Mouse (Mus musculus): ENCODE data around the gene Sfpq. TPM values are rescaled to one million over a fixed set of nuclear protein-coding genes. Genes with fewer than 3 reads are reported as not detected.

Sfpq gene
- polyA plus RNA-seq, 2 experiments = 34.6 to 89.3 TPM

DNA sequence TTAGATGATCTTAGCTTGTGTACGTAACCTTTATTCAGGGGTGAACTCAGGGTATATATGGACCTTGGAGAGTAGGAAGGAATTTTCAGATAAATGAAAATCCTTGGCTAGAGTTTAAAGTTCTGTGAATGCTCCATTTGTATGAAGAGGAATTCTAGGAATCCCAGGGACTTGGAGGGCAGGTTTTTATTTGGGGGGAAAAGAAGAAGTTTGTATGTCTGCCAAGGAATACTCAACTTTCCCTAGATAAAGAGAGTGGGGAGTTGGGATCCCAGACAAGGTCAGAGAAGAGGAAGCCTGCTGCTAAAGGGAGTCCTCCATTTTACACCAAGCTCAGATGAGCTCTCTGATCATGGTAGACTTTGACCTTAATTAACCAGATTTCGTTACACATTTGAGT is 62.0 kb downstream of the Sfpq start:
- TF ChIP-seq EP300 (IDR thresholded peaks at IDR 0.05; ENCODE audit: low read depth) (no peak), CTCF (IDR thresholded peaks at IDR 0.05; ENCODE audit: low read depth) (no peak)
- DNase-seq (ENCODE audit: low read depth in 3 of 3, low spot score in 3 of 3) (no peak), ATAC-seq (ENCODE audit: insufficient read depth) (no peak)
- Histone ChIP-seq H3K4me2 (ENCODE audit: low read depth) (no peak overlapping the region), H3K27me3 (ENCODE audit: control insufficient read depth, insufficient read depth, low read length) (no peaks in the 10 kb centered on the region), H3K36me3 (replicated peaks; ENCODE audit: control insufficient read depth, insufficient read depth, low read depth) (no peaks in the 10 kb centered on the region), H3K4me3 (ENCODE audit: insufficient read depth in 1 of 2, low read depth in 2 of 2, low read length in 2 of 2) (no peak overlapping the region), H3K4me1 (replicated peaks; ENCODE audit: control insufficient read depth in 2 of 2, insufficient read depth in 2 of 2, low read length in 1 of 2) (no peaks in the 10 kb centered on the region), H3K9ac (replicated peaks) (no peak overlapping the region), H3K27ac (no peak overlapping the region), H3K9me3 (ENCODE audit: control insufficient read depth, low read length) (no peaks in the 10 kb centered on the region)
- 75% methylated on average over 2 of the region's 2 CpGs for WGBS (ENCODE audit: insufficient replicate concordance)

DNA sequence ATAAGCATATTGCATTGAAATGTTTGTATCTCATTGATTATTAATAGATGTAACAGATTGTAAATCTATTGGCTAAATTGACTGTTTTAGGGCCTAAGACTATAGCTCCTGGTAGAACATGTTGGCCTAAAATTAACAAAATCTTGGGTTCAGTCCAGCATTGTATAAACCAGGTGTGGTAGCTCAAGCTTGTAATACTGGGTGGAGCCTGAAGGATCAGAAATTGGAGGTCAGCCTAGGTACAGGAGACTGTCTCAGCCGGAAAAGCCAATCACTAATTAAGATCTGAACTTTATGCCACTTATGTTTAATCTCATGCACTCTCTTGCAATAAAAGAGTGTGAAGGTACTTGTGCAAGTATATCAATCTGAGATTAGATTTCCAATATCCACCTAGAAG is 64.6 kb downstream of the Sfpq start:
- 63% methylated on average over 1 of the region's 1 CpGs for WGBS (ENCODE audit: insufficient replicate concordance)

More for the DNA sequence above, 64.6 kb downstream of the Sfpq start:
- no peak for TF ChIP-seq CTCF (IDR thresholded peaks at IDR 0.05; ENCODE audit: low read depth)
- no peak for TF ChIP-seq EP300 (IDR thresholded peaks at IDR 0.05; ENCODE audit: low read depth)
- Histone ChIP-seq H3K9me3 (ENCODE audit: control insufficient read depth, low read length) (no peaks in the 10 kb centered on the region), H3K27ac (no peak overlapping the region), H3K4me3 (ENCODE audit: insufficient read depth in 1 of 2, low read depth in 2 of 2, low read length in 2 of 2) (no peak overlapping the region), H3K36me3 (replicated peaks; ENCODE audit: control insufficient read depth, insufficient read depth, low read depth) (no peaks in the 10 kb centered on the region), H3K4me2 (ENCODE audit: low read depth) (no peak overlapping the region), H3K27me3 (ENCODE audit: control insufficient read depth, insufficient read depth, low read length) (no peaks in the 10 kb centered on the region), H3K9ac (replicated peaks) (no peak overlapping the region), H3K4me1 (replicated peaks; ENCODE audit: control insufficient read depth in 2 of 2, insufficient read depth in 2 of 2, low read length in 1 of 2) (no peaks in the 10 kb centered on the region)
- DNase-seq (ENCODE audit: low read depth in 3 of 3, low spot score in 3 of 3) (no peak), ATAC-seq (ENCODE audit: insufficient read depth) (no peak)

Other genes starting within 250 kb of the Sfpq start
- gene Zmym4, start 53.2 kb upstream of the Sfpq start, polyA plus RNA-seq (2012; rRNA removed) = 2.3 and 2.8 TPM in 2 replicates
- 2.6 and 3.2 TPM in 2 replicates for gene Zmym4, start 53.2 kb upstream of the Sfpq start, polyA plus RNA-seq (2014; fragmentation: Nextera tagmentation; extraction: Ambion mirVana)
- 2.0 and 4.0 TPM in 2 replicates for gene Zmym1, start 39.8 kb downstream of the Sfpq start, polyA plus RNA-seq (2012; rRNA removed)
- 9.8 and 10.2 TPM in 2 replicates for gene Zmym1, start 39.8 kb downstream of the Sfpq start, polyA plus RNA-seq (2014; fragmentation: Nextera tagmentation; extraction: Ambion mirVana)
- gene Zmym6, start 56.1 kb downstream of the Sfpq start, polyA plus RNA-seq (2012; rRNA removed) = 3.1 and 3.7 TPM in 2 replicates
- 1.9 TPM in 2 replicates for gene Zmym6, start 56.1 kb downstream of the Sfpq start, polyA plus RNA-seq (2014; fragmentation: Nextera tagmentation; extraction: Ambion mirVana)
- 3.2 and 3.4 TPM in 2 replicates for gene Tmem35b, start 102.4 kb downstream of the Sfpq start, polyA plus RNA-seq (2012; rRNA removed)
- gene Tmem35b, start 102.4 kb downstream of the Sfpq start, polyA plus RNA-seq (2014; fragmentation: Nextera tagmentation; extraction: Ambion mirVana) = 7.9 and 8.7 TPM in 2 replicates
- 0.28 and 0.32 TPM in 2 replicates for gene Dlgap3, start 147.9 kb downstream of the Sfpq start, polyA plus RNA-seq (2012; rRNA removed)
- 0.23 and 0.24 TPM in 2 replicates for gene Dlgap3, start 147.9 kb downstream of the Sfpq start, polyA plus RNA-seq (2014; fragmentation: Nextera tagmentation; extraction: Ambion mirVana)
- 11.9 and 14.5 TPM in 2 replicates for gene Smim12, start 222.5 kb downstream of the Sfpq start, polyA plus RNA-seq (2012; rRNA removed)
- gene Smim12, start 222.5 kb downstream of the Sfpq start, polyA plus RNA-seq (2014; fragmentation: Nextera tagmentation; extraction: Ambion mirVana) = 25.7 and 27.5 TPM in 2 replicates

All from liver, embryonic 14.5 days (tissue).